Mouse (Mus musculus): ENCODE data around the gene Ubl4b.
A peak's percentile ranks its signal among the peaks of the same experiment; 100 is the strongest.

The Ubl4b gene

DNA sequence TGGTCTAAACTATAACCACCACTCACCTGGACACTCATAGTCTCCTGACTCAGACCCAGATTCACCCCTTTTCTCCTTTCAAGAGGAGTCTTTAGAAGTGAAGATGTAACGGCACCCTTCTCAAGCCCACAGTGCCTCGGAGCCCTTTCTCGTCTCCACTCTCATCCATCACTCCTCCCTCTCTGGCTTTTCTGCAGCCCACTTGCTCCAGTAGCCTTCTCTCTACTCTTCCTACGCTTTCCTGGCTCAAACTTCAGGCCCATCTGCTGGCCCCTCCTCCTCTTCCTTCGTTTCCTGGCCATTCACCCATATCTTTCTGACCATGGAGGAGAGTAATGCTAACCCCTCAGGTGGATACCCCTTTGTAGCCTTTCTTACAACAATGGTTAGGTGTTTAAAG is 33.9 kb downstream of the Ubl4b start:
- no peaks in the 10 kb centered on the region for H3K36me3 ChIP-seq (ENCODE audit: control insufficient read depth, insufficient read depth, low read length, poor library complexity, severe bottlenecking)
- no peaks in the 10 kb centered on the region for H3K27me3 ChIP-seq (ENCODE audit: control insufficient read depth, insufficient read depth, low read length, poor library complexity, severe bottlenecking)
- no peak for DNase-seq (ENCODE audit: low read depth, low spot score)

DNA sequence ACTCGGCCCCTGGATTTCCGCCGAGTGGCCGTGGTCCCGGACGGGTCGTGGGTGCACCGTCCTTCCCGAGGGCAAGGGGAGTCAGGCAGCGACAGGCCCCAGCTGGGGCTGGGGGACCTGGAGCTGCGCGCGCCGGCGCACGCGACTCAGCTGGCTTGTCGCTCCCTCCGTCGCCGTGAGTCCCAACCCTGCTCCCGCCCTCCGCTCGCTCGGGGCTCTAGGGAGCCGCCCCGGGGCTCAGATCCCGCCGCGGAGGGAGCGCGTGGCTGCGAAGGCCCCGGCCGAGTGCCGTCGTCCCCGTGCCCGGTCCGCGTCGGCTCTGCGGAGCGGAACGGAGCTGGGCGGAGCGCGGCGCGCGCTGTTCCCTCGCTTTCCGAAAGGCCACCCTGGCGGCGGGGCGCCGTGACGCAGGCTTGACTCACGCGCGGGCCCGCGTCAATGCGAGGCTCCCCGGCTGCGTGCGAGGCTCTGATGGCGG is 37.2 kb downstream of the Ubl4b start, which contains the start of gene Slc6a17:
Gene Slc6a17 (minus strand): TSS at position 388 of the 478 bp plus-strand sequence.
- Histone ChIP-seq H3K27me3 (ENCODE audit: control insufficient read depth, insufficient read depth, low read length, poor library complexity, severe bottlenecking) (no peaks in the 10 kb centered on the region), H3K36me3 (ENCODE audit: control insufficient read depth, insufficient read depth, low read length, poor library complexity, severe bottlenecking) (no peaks in the 10 kb centered on the region)
- peak; percentile 6 for DNase-seq (ENCODE audit: low read depth, low spot score)

DNA sequence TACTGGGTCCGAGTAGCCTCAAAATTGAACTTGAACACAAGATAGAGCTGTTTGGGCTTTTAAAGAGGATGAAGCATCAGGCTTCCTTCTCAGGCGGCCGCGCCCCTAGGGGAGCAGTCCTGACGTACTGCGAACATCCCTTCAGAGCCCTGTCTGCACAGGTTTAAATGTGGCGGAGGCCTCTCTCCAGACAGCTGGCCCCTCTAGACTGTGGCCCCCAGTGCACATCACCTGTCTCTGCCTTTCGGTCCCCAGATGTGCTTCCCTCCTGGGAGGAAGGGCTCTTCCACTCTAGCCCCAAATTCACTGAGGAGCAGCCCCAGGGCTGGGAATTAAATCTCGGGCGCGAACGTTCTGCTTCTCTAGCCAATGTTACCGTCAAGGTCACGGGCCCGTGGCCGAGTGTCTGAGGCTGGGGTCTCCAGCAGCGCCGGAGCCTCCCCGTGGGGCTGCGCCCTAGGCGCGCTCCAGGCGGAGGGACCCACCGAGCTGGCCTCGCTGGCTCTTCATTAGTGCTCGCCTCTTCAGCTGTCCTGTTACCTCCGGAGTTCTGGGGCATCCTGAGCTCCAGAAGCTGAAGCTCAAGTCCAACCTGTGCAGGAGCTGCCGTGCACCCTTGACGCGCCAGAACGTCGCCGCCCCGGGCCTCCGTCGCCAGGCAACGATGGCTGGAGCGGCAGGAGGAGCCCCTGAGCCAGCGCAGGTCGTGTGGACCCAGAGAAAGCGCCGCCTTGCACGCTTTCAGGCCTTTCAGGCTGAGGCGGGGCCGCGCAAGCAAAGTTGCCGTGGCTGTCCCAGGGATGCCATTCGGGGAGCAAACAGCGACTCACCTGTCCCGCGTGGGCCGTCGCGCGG is 37.9 kb downstream of the Ubl4b start:
- DNase-seq (ENCODE audit: low read depth, low spot score), result no peak
- no peaks in the 10 kb centered on the region for H3K36me3 ChIP-seq (ENCODE audit: control insufficient read depth, insufficient read depth, low read length, poor library complexity, severe bottlenecking)
- no peaks in the 10 kb centered on the region for H3K27me3 ChIP-seq (ENCODE audit: control insufficient read depth, insufficient read depth, low read length, poor library complexity, severe bottlenecking)

DNA sequence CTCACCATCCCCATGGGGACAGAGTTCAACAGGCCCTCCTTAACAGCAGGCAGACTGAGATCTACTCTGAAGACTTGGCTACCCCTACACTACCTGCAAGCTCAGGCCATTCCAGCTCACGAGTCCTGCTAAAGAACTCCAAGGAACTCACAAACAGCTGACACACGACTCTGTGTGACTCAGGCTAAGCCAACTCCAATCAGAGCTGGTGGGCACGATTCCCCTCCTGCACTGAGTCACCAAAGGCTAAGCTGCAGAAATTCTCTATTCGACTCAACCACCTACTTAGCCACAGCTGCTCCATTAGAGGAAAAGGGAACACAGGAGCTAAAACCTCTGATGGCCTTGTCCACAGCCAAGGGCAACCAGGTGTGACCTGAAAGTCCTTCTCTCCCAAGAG is 38.9 kb downstream of the Ubl4b start:
- Histone ChIP-seq H3K27me3 (ENCODE audit: control insufficient read depth, insufficient read depth, low read length, poor library complexity, severe bottlenecking) (no peaks in the 10 kb centered on the region), H3K36me3 (ENCODE audit: control insufficient read depth, insufficient read depth, low read length, poor library complexity, severe bottlenecking) (no peaks in the 10 kb centered on the region)
- DNase-seq (ENCODE audit: low read depth, low spot score), result no peak

DNA sequence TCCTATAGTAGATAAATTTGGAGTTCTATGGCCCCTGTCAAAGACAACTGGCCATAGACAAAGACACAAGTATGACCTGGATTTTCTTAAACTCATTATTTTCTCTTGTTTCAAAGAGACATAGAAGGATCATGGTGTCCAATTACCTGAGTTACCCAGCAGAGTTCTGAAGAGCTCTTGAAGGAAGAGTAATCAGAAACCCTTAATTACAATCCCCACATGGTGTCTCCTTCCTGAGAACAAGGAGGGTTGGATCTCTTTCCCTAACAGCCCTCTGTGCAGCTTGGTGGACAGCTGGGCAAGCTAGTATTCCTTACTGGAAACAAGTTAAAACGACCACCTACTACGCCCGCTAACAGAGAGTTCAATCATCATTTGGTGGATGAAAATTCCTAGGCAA is 43.5 kb downstream of the Ubl4b start:
- Histone ChIP-seq H3K36me3 (ENCODE audit: control insufficient read depth, insufficient read depth, low read length, poor library complexity, severe bottlenecking) (no peaks in the 10 kb centered on the region), H3K27me3 (ENCODE audit: control insufficient read depth, insufficient read depth, low read length, poor library complexity, severe bottlenecking) (no peaks in the 10 kb centered on the region)
- DNase-seq (ENCODE audit: low read depth, low spot score), result no peak

DNA sequence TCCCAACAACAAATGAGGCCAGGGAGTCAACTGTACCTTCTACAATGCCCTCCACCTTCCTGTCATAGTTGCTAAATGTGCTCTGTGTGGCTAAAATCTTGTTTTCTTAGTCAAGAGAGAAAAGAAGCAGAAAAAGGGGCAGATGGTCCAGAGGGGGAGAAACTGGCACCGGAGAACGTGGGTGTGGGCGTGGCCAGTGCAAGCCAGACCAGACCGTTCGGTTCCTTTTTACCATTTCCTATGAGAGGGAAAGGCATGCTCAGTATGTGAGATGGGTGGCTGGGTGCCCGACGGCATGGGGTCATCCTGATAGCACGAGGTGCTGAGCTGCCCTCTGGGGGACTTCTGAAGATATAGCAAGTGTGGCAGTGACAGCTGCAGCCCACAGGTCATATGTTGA is 46.2 kb downstream of the Ubl4b start:
- H3K36me3 ChIP-seq (ENCODE audit: control insufficient read depth, insufficient read depth, low read length, poor library complexity, severe bottlenecking), result no peaks in the 10 kb centered on the region
- no peak for DNase-seq (ENCODE audit: low read depth, low spot score)
- no peaks in the 10 kb centered on the region for H3K27me3 ChIP-seq (ENCODE audit: control insufficient read depth, insufficient read depth, low read length, poor library complexity, severe bottlenecking)

DNA sequence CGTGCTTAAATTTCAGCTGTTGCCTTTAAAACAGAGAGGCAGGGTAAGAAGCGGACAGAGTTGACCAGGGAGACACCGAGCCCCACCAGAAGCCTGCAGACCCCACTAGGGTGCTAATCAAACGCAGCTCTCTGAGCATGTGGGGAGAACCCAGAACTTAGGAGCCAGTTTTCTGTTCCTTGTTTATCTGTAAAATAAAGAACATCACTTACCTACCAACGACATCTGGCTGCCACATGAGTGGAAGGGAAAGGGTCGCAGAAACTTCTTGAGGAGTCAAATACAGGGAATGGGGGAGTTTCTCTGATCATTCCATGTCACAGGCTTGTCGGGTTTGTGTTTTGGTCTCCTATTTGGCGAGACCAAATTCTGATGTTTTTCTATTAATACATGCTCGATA is 46.9 kb downstream of the Ubl4b start:
- H3K27me3 ChIP-seq (ENCODE audit: control insufficient read depth, insufficient read depth, low read length, poor library complexity, severe bottlenecking), result no peaks in the 10 kb centered on the region

DNA sequence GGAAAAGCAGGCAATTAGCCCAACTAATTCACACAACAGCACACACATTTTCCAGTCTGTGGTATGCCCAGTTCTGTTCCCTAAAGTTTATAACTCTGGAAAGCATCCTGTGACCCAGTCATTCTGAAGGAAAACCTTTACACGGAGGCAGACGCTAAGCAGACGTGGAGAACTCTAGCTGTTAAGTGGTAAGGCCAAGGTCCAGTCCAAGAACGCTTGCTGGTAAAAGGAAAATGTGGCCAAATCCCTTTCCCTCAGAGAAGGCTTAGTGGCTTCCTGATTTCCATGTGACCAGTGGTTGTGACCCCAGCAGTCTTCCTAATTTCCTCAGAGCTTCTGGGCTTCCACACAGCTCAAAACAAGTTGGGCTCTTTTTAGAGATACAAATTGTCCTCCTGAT is 48.3 kb downstream of the Ubl4b start:
- H3K36me3 ChIP-seq (ENCODE audit: control insufficient read depth, insufficient read depth, low read length, poor library complexity, severe bottlenecking), result no peaks in the 10 kb centered on the region
- H3K27me3 ChIP-seq (ENCODE audit: control insufficient read depth, insufficient read depth, low read length, poor library complexity, severe bottlenecking), result no peaks in the 10 kb centered on the region
- DNase-seq (ENCODE audit: low read depth, low spot score), result no peak

More for the DNA sequence above, 46.9 kb downstream of the Ubl4b start:
- H3K36me3 ChIP-seq (ENCODE audit: control insufficient read depth, insufficient read depth, low read length, poor library complexity, severe bottlenecking), result no peaks in the 10 kb centered on the region
- no peak for DNase-seq (ENCODE audit: low read depth, low spot score)

DNA sequence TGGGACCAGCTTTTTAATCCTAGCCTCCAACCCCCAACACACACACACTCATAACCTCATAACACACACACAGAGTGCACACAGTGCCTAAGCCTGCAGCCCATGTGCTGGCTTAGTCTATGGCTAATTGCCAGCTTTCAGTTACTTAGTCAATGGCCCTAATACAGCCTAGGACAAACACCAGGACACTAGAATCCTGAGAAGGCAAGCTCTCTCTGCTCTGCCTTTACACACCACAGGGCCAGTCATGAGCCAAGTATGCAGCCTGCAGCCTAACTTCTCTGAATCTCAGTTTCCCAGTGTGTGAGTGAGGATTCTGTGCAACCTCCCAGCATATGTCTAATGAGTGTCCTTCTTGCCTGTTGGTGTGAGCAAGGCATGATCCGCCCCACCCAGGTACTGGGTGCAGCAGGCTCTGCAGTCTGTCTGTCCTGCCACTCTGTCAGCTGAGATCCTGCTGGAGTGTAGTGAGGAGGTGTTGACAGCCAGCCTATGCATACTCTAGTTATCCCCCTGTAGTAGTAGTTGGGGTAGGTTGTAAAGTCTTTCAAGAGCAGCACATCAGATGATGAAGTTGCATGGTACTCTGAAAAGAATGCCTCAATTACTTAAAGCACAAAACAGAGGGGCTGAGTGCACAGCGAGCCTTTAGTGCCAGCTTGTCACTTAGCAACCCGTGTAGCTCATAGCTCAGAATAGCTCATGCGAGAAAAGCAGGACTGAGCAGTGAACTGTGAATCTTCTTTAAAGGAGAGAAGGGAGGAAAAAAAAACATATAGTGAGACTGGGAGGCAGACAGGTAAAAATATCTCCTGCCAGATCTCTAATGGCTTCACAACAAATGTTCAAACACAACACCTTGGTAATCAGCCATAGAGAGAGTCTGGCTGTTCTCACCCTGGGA is 49.2 kb downstream of the Ubl4b start:
- no peak for DNase-seq (ENCODE audit: low read depth, low spot score)
- Histone ChIP-seq H3K36me3 (ENCODE audit: control insufficient read depth, insufficient read depth, low read length, poor library complexity, severe bottlenecking) (no peaks in the 10 kb centered on the region), H3K27me3 (ENCODE audit: control insufficient read depth, insufficient read depth, low read length, poor library complexity, severe bottlenecking) (no peaks in the 10 kb centered on the region)

DNA sequence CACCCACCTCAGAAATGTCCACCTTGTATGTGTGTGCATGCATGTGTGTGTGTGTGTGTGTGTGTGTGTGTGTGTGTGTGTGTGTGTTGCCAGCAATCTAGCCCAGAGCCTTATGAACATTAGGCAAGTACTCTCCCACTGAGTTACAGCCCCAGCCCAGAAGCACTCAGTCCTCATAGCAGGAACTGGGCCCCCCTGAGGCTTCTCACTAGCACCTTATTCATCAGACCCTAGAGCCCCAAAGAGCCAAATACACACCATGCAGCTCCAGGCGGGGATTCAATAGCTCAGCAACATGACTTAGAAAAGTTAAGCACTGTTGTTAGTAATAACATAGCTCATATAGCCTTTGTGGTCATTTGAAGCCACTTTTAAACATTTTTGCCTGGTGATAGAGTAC is 50.3 kb downstream of the Ubl4b start:
- DNase-seq (ENCODE audit: low read depth, low spot score), result no peak

DNA sequence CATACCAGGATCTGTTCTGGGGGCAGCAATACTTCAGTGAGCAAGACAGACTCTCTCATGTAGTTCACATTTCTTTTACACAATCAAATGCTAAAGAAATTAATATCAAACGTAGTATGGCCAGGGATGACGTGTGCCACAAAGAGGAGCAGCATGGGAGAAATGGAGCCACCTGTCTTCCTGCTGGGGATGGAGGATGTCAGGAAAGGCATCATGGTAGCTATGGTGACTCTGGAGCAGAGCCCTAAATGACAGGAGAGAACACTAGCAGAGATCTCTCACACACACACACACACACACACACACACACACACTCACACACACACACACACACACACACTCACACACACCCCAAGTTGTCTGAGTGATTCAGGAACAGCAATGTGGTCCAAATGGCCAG is 51.2 kb downstream of the Ubl4b start:
- H3K27me3 ChIP-seq (ENCODE audit: control insufficient read depth, insufficient read depth, low read length, poor library complexity, severe bottlenecking), result no peaks in the 10 kb centered on the region
- DNase-seq (ENCODE audit: low read depth, low spot score), result no peak
- H3K36me3 ChIP-seq (ENCODE audit: control insufficient read depth, insufficient read depth, low read length, poor library complexity, severe bottlenecking), result no peaks in the 10 kb centered on the region

More for the DNA sequence above, 50.3 kb downstream of the Ubl4b start:
- Histone ChIP-seq H3K27me3 (ENCODE audit: control insufficient read depth, insufficient read depth, low read length, poor library complexity, severe bottlenecking) (no peaks in the 10 kb centered on the region), H3K36me3 (ENCODE audit: control insufficient read depth, insufficient read depth, low read length, poor library complexity, severe bottlenecking) (no peaks in the 10 kb centered on the region)

All from splenic B cell, adult 2 months (primary cell).